Mouse (Mus musculus) stomach, adult 2 months (tissue): ENCODE results near the gene Hba-a1. TPM values are rescaled to one million over a fixed set of nuclear protein-coding genes. Genes with fewer than 3 reads are reported as not detected.

Experiments
- polyA plus RNA-seq: library from polyadenylated mRNA; depleted of rRNA; stranded (reverse); fragments of >200 nt; gene quantifications from 2 replicates; pipeline ENCODE4 v1.2.3, GENCODE M21; 2012; rRNA removed

Hba-a1 gene
- polyA plus RNA-seq: 83.3 and 278 TPM in 2 replicates

DNA sequence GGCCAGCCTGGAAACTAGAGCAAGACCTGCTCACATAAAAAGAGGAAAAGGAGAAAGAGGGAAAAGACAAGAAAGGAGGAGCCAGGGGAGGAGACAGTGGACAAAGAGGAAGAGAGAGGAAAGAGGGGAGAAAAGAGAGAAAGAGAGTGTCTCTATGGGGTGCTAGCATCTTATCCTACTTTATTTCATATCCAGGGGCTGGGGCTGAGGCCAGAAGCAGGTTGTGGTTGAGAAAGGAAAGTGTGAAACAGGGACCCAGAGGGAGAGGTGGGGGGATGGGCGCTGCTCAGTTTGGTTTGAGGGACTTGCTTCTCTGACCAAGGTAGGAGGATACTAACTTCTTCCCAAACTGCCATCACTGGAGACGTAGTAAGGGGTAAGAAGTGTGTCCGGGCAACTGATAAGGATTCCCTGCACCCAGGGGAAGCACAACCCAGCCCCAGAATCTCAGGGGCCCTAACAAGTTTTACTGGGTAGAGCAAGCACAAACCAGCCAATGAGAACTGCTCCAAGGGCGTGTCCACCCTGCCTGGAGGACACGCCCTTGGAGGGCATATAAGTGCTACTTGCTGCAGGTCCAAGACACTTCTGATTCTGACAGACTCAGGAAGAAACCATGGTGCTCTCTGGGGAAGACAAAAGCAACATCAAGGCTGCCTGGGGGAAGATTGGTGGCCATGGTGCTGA, at the start of gene Hba-a1:
Gene Hba-a1, plus strand, starts transcription at position 421 of the 687 bp plus-strand sequence.

DNA sequence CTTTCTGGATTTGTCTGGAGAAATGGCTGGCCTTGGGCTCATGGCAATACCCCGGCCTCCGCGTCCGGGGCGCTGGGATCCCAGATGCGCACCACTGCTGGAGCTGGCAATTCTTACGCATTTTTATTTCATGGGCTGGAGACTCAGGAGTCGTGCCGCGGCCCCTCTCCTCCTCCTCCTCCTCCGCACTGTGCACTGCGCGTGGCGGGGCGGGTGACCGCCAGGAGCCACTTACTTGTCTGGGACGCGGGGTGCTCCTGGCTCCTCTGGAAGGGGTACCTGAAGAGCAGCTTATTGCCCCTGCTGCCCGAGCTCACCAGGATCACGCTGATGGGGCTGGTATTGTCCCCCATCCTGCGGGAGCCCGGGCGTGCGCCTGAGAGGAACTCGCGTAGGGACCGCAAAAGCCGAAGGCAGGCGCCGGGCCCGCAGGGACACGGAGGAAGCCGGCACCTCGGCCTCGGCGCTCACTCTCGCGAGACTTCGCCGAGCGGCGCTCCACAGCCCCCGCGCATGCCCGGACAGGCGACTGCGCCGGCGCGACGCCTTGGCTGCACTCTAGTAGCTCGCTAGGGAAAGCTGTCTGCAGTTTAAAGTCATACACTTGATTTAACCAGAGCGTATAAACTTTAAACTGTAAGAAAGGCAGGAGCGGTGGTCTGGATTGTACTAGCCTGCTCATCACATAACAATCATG, 16.0 kb upstream of the Hba-a1 start, which contains the start of gene Nprl3:
Gene Nprl3, minus strand, starts transcription at position 520 of the 697 bp plus-strand sequence.

DNA sequence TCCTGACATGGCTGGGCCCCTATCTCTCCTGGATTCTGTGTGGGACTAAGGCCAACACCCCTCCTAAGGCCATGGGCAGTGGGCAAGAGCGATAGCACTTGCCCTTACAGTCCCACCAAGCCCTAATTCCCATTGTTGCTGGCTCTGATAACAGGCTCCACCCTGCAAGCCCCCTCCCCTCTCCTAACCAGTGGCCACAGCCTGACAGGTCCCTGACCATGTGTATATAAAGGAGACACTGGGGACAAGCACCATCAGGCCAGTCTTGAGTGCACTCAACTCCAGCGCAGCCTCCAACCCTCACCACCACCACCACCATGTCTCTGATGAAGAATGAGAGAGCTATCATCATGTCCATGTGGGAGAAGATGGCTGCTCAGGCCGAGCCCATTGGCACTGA, 7.0 kb upstream of the Hba-a1 start, which contains the start of gene Hba-x:
Gene Hba-x, plus strand, starts transcription at position 54 of the 400 bp plus-strand sequence.

DNA sequence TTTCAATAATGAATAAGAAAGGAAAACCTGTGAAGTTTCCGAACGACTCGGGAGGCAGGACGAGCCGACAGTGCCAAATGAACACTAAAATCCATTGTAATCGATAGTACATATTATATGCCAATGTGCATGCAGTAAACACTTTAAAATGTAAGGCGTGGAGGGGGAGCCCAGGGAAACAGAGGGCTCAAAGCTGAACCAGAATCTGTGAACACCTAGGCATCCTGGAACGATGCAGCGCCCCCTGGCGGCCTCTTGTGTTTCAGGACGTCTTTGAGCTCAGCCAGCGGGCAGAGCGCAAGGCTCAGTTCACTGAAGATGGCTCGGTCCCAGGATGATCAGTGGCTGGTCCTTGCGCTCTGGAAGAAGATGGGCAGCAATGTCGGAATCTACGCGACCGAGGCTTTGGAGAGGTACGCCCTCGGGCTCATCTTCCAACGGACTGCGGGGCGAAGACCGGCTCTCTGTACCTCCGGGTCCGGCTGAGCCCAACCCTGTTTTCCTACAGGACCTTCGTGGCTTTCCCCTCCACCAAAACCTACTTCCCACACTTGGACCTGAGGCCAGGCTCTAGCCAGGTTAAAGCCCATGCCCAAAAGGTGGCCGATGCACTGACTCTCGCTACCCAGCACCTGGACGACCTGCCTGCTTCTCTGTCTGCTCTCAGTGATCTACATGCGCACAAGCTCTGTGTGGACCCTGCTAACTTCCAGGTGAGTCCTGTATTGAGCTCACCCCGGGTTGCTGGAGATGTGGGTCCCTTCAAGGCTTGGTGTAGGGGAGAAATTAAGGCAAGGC, 3.6 kb downstream of the Hba-a1 start, which contains the start of gene Hbq1b:
Gene Hbq1b, plus strand, starts transcription at position 271 of the 798 bp plus-strand sequence.

DNA sequence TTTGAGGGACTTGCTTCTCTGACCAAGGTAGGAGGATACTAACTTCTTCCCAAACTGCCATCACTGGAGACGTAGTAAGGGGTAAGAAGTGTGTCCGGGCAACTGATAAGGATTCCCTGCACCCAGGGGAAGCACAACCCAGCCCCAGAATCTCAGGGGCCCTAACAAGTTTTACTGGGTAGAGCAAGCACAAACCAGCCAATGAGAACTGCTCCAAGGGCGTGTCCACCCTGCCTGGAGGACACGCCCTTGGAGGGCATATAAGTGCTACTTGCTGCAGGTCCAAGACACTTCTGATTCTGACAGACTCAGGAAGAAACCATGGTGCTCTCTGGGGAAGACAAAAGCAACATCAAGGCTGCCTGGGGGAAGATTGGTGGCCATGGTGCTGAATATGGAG, 12.9 kb downstream of the Hba-a1 start, which contains the start of gene Hba-a2:
Gene Hba-a2, plus strand, starts transcription at position 287 of the 400 bp plus-strand sequence.

DNA sequence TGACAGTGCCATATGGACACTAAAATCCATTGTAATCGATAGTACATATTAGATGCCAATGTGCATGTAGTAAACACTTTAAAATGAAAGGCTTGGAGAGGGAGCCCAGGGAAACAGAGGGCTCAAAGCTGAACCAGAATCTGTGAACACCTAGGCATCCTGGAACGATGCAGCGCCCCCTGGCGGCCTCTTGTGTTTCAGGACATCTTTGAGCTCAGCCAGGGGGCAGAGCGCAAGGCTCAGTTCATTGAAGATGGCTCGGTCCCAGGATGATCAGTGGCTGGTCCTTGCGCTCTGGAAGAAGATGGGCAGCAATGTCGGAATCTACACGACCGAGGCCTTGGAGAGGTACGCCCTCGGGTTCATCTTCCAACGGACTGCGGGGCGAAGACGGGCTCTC, 16.6 kb downstream of the Hba-a1 start, which contains the start of gene Hbq1a:
Gene Hbq1a, plus strand, starts transcription at position 205 of the 400 bp plus-strand sequence.

Other genes starting within 250 kb of the Hba-a1 start
- 0.52 and 0.81 TPM in 2 replicates for gene Il9r, start 83.2 kb upstream of the Hba-a1 start, polyA plus RNA-seq
- 7.8 and 10.3 TPM in 2 replicates for gene Snrnp25, start 78.1 kb upstream of the Hba-a1 start, polyA plus RNA-seq
- gene Rhbdf1, start 61.2 kb upstream of the Hba-a1 start, polyA plus RNA-seq: 92.5 and 97.3 TPM in 2 replicates
- gene Mpg, start 57.0 kb upstream of the Hba-a1 start, polyA plus RNA-seq: 4.4 and 5.5 TPM in 2 replicates
- 45.6 and 48.9 TPM in 2 replicates for gene Nprl3, start 15.8 kb upstream of the Hba-a1 start, polyA plus RNA-seq
- gene Hba-x, start 7.1 kb upstream of the Hba-a1 start, polyA plus RNA-seq: not detected in 2 replicates
- gene Hbq1b, start 3.5 kb downstream of the Hba-a1 start, polyA plus RNA-seq: not detected in 2 replicates
- 93.9 and 232 TPM in 2 replicates for gene Hba-a2, start 13.0 kb downstream of the Hba-a1 start, polyA plus RNA-seq
- gene Hbq1a, start 16.6 kb downstream of the Hba-a1 start, polyA plus RNA-seq: 0.19 TPM in 1 of 2 replicates, not detected in the other
- 3.6 and 5.0 TPM in 2 replicates for gene Sh3pxd2b, start 64.3 kb downstream of the Hba-a1 start, polyA plus RNA-seq
- gene Ubtd2, start 171.9 kb downstream of the Hba-a1 start, polyA plus RNA-seq: 1.5 and 2.7 TPM in 2 replicates
- gene Efcab9, start 248.6 kb downstream of the Hba-a1 start, polyA plus RNA-seq: 0.12 TPM in 1 of 2 replicates, not detected in the other
- gene Stk10, start 249.8 kb downstream of the Hba-a1 start, polyA plus RNA-seq: 2.2 and 2.4 TPM in 2 replicates